ENCODE assay signal across 8 mouse cellular contexts in the genomic region with DNA sequence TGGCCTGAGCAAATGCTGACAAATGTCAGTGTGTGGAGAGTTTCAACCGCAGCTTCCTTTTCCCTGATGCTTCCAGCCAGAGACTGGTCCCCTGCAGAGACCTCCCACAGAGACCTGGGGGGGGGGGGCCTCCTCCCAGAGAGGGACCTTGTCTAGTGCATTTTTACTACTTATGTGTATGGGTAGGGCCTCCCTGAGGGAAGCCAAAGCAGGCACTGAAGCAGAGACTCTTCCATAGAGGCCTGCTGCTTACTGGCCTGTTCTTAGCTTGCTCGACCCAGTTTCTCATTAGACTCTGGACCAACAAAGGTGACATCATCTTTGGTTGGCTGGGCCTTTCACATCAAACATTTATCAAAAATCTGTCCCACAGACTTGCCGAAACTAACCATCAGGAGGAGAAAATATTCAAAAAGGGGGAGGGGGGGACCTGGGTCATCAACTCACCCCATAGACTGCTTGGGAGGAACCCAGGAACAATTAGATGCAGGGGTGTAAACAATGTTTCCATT. TPM values are rescaled to one million over a fixed set of nuclear protein-coding genes. Genes with fewer than 3 reads are reported as not detected.
A peak's percentile ranks its signal among the peaks of the same experiment; 100 is the strongest.
DNase-seq lines count a peak whose midpoint lies in the region; ATAC-seq lines count a peak whose summit lies in the region.

No protein-coding gene starts in this region.

- ATAC-seq in neural tube, embryonic 12.5 days (ENCODE audit: low FRiP score, low read depth) = 0 out of 2 replicates have a peak, but pooled peaks have one; percentile 48
- no peak for ATAC-seq in neural tube, embryonic 15.5 days (ENCODE audit: low FRiP score)
- ATAC-seq in erythroid progenitor cell, adult 5-6 weeks (replicated peaks; ENCODE audit: low FRiP score, poor library complexity, severe bottlenecking) = no peak

- H3K27ac ChIP-seq in neural tube, embryonic 12.5 days = no peak overlapping the region
- H3K27ac ChIP-seq in neural tube, embryonic 15.5 days (replicated peaks) = no peak overlapping the region

- peak; percentile 30 for DNase-seq in adrenal gland, adult 2 months
- DNase-seq in adrenal gland, postnatal 10 days = no peak
- peak; percentile 39 to 74 for DNase-seq in kidney, postnatal 25 days
- DNase-seq in frontal cortex, postnatal 36 days (ENCODE audit: low spot score in 2 of 2) = no peak
- no peak for DNase-seq in urinary bladder, postnatal 14 days (ENCODE audit: low spot score)

- no peak overlapping the region for H3K9ac ChIP-seq in neural tube, embryonic 12.5 days
- no peak overlapping the region for H3K9ac ChIP-seq in neural tube, embryonic 15.5 days (replicated peaks)

- 34% methylated on average over 3 of the region's 3 CpGs for WGBS in neural tube, embryonic 12.5 days
- WGBS in neural tube, embryonic 15.5 days = 30% methylated on average over 3 of the region's 3 CpGs

- H3K4me2 ChIP-seq in neural tube, embryonic 12.5 days (replicated peaks) = no peak overlapping the region
- no peak overlapping the region for H3K4me2 ChIP-seq in neural tube, embryonic 15.5 days

- no peak overlapping the region for H3K4me3 ChIP-seq in neural tube, embryonic 12.5 days
- H3K4me3 ChIP-seq in neural tube, embryonic 15.5 days (replicated peaks) = no peak overlapping the region

- no peaks in the 10 kb centered on the region for H3K36me3 ChIP-seq in neural tube, embryonic 12.5 days
- no peaks in the 10 kb centered on the region for H3K36me3 ChIP-seq in neural tube, embryonic 15.5 days

- H3K9me3 ChIP-seq in neural tube, embryonic 12.5 days = no peaks in the 10 kb centered on the region
- H3K9me3 ChIP-seq in neural tube, embryonic 15.5 days (replicated peaks) = no peaks in the 10 kb centered on the region

- peaks cover 13% of the 10 kb centered on the region for H3K4me1 ChIP-seq in neural tube, embryonic 12.5 days
- peaks cover 36% of the 10 kb centered on the region for H3K4me1 ChIP-seq in neural tube, embryonic 15.5 days

- H3K27me3 ChIP-seq in neural tube, embryonic 12.5 days (replicated peaks) = no peaks in the 10 kb centered on the region
- H3K27me3 ChIP-seq in neural tube, embryonic 15.5 days (replicated peaks) = no peaks in the 10 kb centered on the region

RNA-seq across cellular contexts. Expression of a gene that starts 14.5 kb away (rescaled TPM):
- 10 to 100 TPM; 34.8 to 42.0 TPM for total RNA-seq in adrenal gland, adult 2 months (2021)
- polyA plus RNA-seq in adrenal gland, adult 2 months (2012; rRNA removed) = 22.5 and 25.1 TPM in 2 replicates
- total RNA-seq in adrenal gland, postnatal 10 days (2021) = 10 to 100 TPM; 36.0 to 49.3 TPM
- 34.1 and 36.5 TPM in 2 replicates for polyA plus RNA-seq in neural tube, embryonic 12.5 days (2016; fragmentation: Nextera tagmentation; extraction: Ambion mirVana)
- polyA plus RNA-seq in neural tube, embryonic 15.5 days (2015; fragmentation: Nextera tagmentation; extraction: Ambion mirVana) = 20.5 and 22.9 TPM in 2 replicates
- total RNA-seq in erythroid progenitor cell, adult 5-6 weeks (2015; ENCODE audit: low replicate concordance) = 15.9 and 16.2 TPM in 2 replicates
- total RNA-seq in erythroid progenitor cell, adult 5-6 weeks (2017; ENCODE audit: low replicate concordance) = 13.7 and 17.8 TPM in 2 replicates

Comparison
In these comparisons a context has a peak if more than half of its experiments do, and no peak if none do; other contexts are left out.
1. DNase-seq: peak in adrenal gland, adult 2 months (single experiment) and kidney, postnatal 25 days (2 of 2); none in adrenal gland, postnatal 10 days (single experiment), frontal cortex, postnatal 36 days (0 of 2) and urinary bladder, postnatal 14 days (single experiment).